Mouse (Mus musculus): ENCODE results near the gene Disc1. TPM values are rescaled to one million over a fixed set of nuclear protein-coding genes. Genes with fewer than 3 reads are reported as not detected.

Gene Disc1
- total and polyA plus RNA-seq, 3 experiments, result not detected

GRCm38 (mm10) chr8:125156863-125157640 lies 103.1 kb downstream of the Disc1 start:
- in situ Hi-C loops (cut with MboI; ENCODE audit: low pct_ligation_motif_present, low pct_unique_long_range_greater_than_20kb, low sequenced_read_pairs), result loop anchor here (25.0 kb wide), 1 partner anchor 95 kb away; the partner anchor contains the start of gene Disc1
- no peak for DNase-seq (ENCODE audit: extremely low read depth)
- peaks cover 45% of the 10 kb centered on the region for H3K27me3 ChIP-seq (replicated peaks)
- 0 out of 4 replicates have a peak, but pooled peaks cover 0 to 3% of the 10 kb centered on the region in 2 experiments for H3K4me1 ChIP-seq (ENCODE audit: control insufficient read depth in 1 of 2, insufficient read depth in 2 of 2)
- TF ChIP-seq MXI1 (IDR thresholded peaks at IDR 0.05; ENCODE audit: low read depth, low read length) (no peak), CHD2 (IDR thresholded peaks at IDR 0.05; ENCODE audit: low read length) (no peak), JUND (conservative IDR thresholded peaks at IDR 0.05; ENCODE audit: low read depth, low read length) (no peak), NRF1 (IDR thresholded peaks at IDR 0.05; ENCODE audit: low read depth, low read length) (no peak), MAFK (IDR thresholded peaks at IDR 0.05; ENCODE audit: insufficient replicate concordance, low read length) (no peak), MYC (IDR thresholded peaks at IDR 0.05; ENCODE audit: low read depth, low read length) (no peak)
- H3K9ac ChIP-seq (ENCODE audit: insufficient read depth, low read depth), result no peak overlapping the region
- H3K27ac ChIP-seq (ENCODE audit: insufficient read depth, low read depth), result no peak overlapping the region
- no peak overlapping the region for H3K4me3 ChIP-seq (replicated peaks in 1 of 3; ENCODE audit: low read depth in 2 of 3, low read length in 2 of 3, poor library complexity in 1 of 3)
- H3K36me3 ChIP-seq (replicated peaks in 1 of 2; ENCODE audit: control insufficient read depth in 1 of 2, insufficient read depth in 1 of 2, low read length in 1 of 2), result no peaks in the 10 kb centered on the region
- dilution Hi-C loops (cut with MboI; ENCODE audit: extremely low pct_ligation_motif_present, extremely low pct_unique_long_range_greater_than_20kb, low sequenced_read_pairs), result no loop called here
- H3K4me2 ChIP-seq (ENCODE audit: insufficient read depth, low read depth, poor library complexity, severe bottlenecking), result no peak overlapping the region
- no peaks in the 10 kb centered on the region for H3K9me3 ChIP-seq (replicated peaks; ENCODE audit: low read length)
- no peaks in the 10 kb centered on the region for H3K79me2 ChIP-seq (replicated peaks; ENCODE audit: control insufficient read depth, extremely low read depth, insufficient read depth, poor library complexity, severe bottlenecking)

GRCm38 (mm10) chr8:125157641-125158005 lies 103.6 kb downstream of the Disc1 start:
- Histone ChIP-seq H3K79me2 (replicated peaks; ENCODE audit: control insufficient read depth, extremely low read depth, insufficient read depth, poor library complexity, severe bottlenecking) (no peaks in the 10 kb centered on the region), H3K36me3 (replicated peaks in 1 of 2; ENCODE audit: control insufficient read depth in 1 of 2, insufficient read depth in 1 of 2, low read length in 1 of 2) (no peaks in the 10 kb centered on the region), H3K4me1 (ENCODE audit: control insufficient read depth in 1 of 2, insufficient read depth in 2 of 2) (0 out of 4 replicates have a peak, but pooled peaks cover 0 to 3% of the 10 kb centered on the region in 2 experiments), H3K27me3 (replicated peaks) (peaks cover 48% of the 10 kb centered on the region), H3K9me3 (replicated peaks; ENCODE audit: low read length) (no peaks in the 10 kb centered on the region), H3K9ac (ENCODE audit: insufficient read depth, low read depth) (no peak overlapping the region), H3K4me2 (ENCODE audit: insufficient read depth, low read depth, poor library complexity, severe bottlenecking) (no peak overlapping the region), H3K27ac (ENCODE audit: insufficient read depth, low read depth) (no peak overlapping the region), H3K4me3 (replicated peaks in 1 of 3; ENCODE audit: low read depth in 2 of 3, low read length in 2 of 3, poor library complexity in 1 of 3) (no peak overlapping the region)
- dilution Hi-C loops (cut with MboI; ENCODE audit: extremely low pct_ligation_motif_present, extremely low pct_unique_long_range_greater_than_20kb, low sequenced_read_pairs) (no loop called here), in situ Hi-C loops (cut with MboI; ENCODE audit: low pct_ligation_motif_present, low pct_unique_long_range_greater_than_20kb, low sequenced_read_pairs) (loop anchor here (25.0 kb wide), 1 partner anchor 95 kb away; the partner anchor contains the start of gene Disc1)
- no peak for DNase-seq (ENCODE audit: extremely low read depth)
- TF ChIP-seq NRF1 (IDR thresholded peaks at IDR 0.05; ENCODE audit: low read depth, low read length), result no peak
- no peak for TF ChIP-seq ZMIZ1 (IDR thresholded peaks at IDR 0.05; ENCODE audit: low read depth, low read length)
- no peak for TF ChIP-seq ZC3H11A (IDR thresholded peaks at IDR 0.05; ENCODE audit: low read depth, low read length)
- no peak for TF ChIP-seq RCOR1 (conservative IDR thresholded peaks at IDR 0.05; ENCODE audit: low read depth, low read length)
- TF ChIP-seq ZKSCAN1 (IDR thresholded peaks at IDR 0.05; ENCODE audit: borderline replicate concordance, low read depth, low read length), result no peak
- TF ChIP-seq CHD2 (IDR thresholded peaks at IDR 0.05; ENCODE audit: low read length), result no peak
- no peak for TF ChIP-seq IRF4 (IDR thresholded peaks at IDR 0.05; ENCODE audit: low read depth, low read length)
- no peak for TF ChIP-seq RAD21 (IDR thresholded peaks at IDR 0.05; ENCODE audit: low read depth, low read length)
- TF ChIP-seq MXI1 (IDR thresholded peaks at IDR 0.05; ENCODE audit: low read depth, low read length), result no peak
- TF ChIP-seq MEF2A (IDR thresholded peaks at IDR 0.05; ENCODE audit: borderline replicate concordance, low read depth, low read length), result no peak
